Comparison of ENCODE assay signal across 8 mouse cellular contexts in the genomic region with DNA sequence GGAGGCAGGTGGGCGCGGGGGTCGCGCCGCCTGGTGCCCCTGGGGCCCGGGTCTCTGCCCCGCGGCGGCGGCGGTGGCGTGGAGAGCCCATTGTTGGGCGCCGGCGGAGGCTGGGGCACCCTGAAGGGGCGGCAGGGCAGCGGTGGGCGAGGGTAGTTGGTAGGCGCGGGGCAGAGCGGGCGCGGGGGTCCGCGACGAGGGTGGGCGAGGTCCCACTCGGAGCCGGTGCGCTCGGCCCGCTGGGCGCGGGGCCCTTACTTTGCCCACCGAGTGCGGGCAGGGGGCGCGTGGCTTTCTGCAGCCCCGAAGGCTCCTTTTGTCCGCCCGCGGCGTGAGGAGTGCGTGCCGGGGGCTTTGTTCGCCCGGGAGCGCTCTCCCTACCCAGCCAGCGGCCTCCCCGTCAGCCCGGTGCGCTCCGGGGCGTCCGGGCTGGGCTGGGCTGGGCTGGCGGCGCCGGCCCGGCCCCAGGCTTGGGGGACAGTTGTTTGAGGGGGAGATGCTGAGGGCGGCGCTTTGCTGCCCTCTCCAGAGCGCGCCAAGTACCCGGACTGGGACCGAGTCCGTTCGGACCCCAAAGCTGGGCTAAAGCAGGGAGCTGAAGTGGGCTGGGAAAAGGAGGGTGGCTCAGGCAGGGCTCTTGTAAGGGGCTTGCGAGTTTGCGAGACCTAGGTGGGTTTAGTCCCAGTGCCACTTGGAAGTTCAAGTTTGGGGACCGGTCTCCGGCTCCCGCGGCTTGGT. TPM values are rescaled to one million over a fixed set of nuclear protein-coding genes. Genes with fewer than 3 reads are reported as not detected.
DNase-seq lines count a peak whose midpoint lies in the region; ATAC-seq and TF ChIP-seq lines count a peak whose summit lies in the region.

No protein-coding gene starts in this region.

- DNase-seq in cerebellum, adult 2 months, result peak; percentile 44 to 59
- no peak for DNase-seq in CH12.LX (ENCODE audit: extremely low read depth)
- DNase-seq in embryonic facial prominence, embryonic 14.5 days (ENCODE audit: low spot score), result peak; percentile 45
- no peak for DNase-seq in liver, embryonic 14.5 days (ENCODE audit: low read depth in 3 of 3, low spot score in 3 of 3)
- peak; percentile 51 for DNase-seq in retina, postnatal 1 day
- no peak for DNase-seq in layer of hippocampus, adult 9-11 months

- TF ChIP-seq EP300 in CH12.LX (IDR thresholded peaks at IDR 0.05; ENCODE audit: low read length), result no peak
- no peak for TF ChIP-seq EP300 in liver, embryonic 14.5 days (IDR thresholded peaks at IDR 0.05; ENCODE audit: low read depth)

- peak overlapping the region; percentile 98 for H3K27ac ChIP-seq in cerebellum, adult 2 months (ENCODE audit: insufficient read depth, low read length)
- no peak overlapping the region for H3K27ac ChIP-seq in CH12.LX (ENCODE audit: insufficient read depth, low read depth)
- H3K27ac ChIP-seq in embryonic facial prominence, embryonic 14.5 days (replicated peaks; ENCODE audit: low read depth, low read length), result peak overlapping the region; percentile 99
- H3K27ac ChIP-seq in hindbrain, embryonic 15.5 days (replicated peaks), result peak overlapping the region; percentile 99
- H3K27ac ChIP-seq in liver, embryonic 14.5 days, result peak overlapping the region; percentile 83

- ATAC-seq in cerebellum, adult (ENCODE audit: insufficient number of reproducible peaks, low FRiP score, low TSS enrichment), result no peak
- ATAC-seq in embryonic facial prominence, embryonic 14.5 days (ENCODE audit: low read depth), result no peak
- peak; percentile 12; the same call in 1 of the 2 replicates for ATAC-seq in hindbrain, embryonic 15.5 days (ENCODE audit: low FRiP score, low read depth)
- 0 out of 2 replicates have a peak, but pooled peaks have one; percentile 3 for ATAC-seq in liver, embryonic 14.5 days (ENCODE audit: insufficient read depth)

- peaks cover 29% of the 10 kb centered on the region for H3K4me1 ChIP-seq in cerebellum, adult 2 months (ENCODE audit: control insufficient read depth, insufficient read depth, low read length)
- H3K4me1 ChIP-seq in CH12.LX (ENCODE audit: control insufficient read depth in 1 of 2, insufficient read depth in 2 of 2), result peaks cover 26 to 73% of the 10 kb centered on the region in 2 experiments
- peaks cover 52% of the 10 kb centered on the region for H3K4me1 ChIP-seq in embryonic facial prominence, embryonic 14.5 days (ENCODE audit: control insufficient read depth, insufficient read depth, low read length)
- peaks cover 65% of the 10 kb centered on the region for H3K4me1 ChIP-seq in hindbrain, embryonic 15.5 days (replicated peaks)
- H3K4me1 ChIP-seq in liver, embryonic 14.5 days (replicated peaks; ENCODE audit: control insufficient read depth in 2 of 2, insufficient read depth in 2 of 2, low read length in 1 of 2), result peaks cover 39 to 44% of the 10 kb centered on the region in 2 experiments

- H3K36me3 ChIP-seq in CH12.LX (replicated peaks in 1 of 2; ENCODE audit: control insufficient read depth in 1 of 2, insufficient read depth in 1 of 2, low read length in 1 of 2), result peaks cover 28 to 43% of the 10 kb centered on the region in 2 experiments
- H3K36me3 ChIP-seq in embryonic facial prominence, embryonic 14.5 days (ENCODE audit: control insufficient read depth, insufficient read depth, low read length), result peaks cover 39% of the 10 kb centered on the region
- H3K36me3 ChIP-seq in hindbrain, embryonic 15.5 days, result peaks cover 20% of the 10 kb centered on the region
- peaks cover 38% of the 10 kb centered on the region for H3K36me3 ChIP-seq in liver, embryonic 14.5 days (replicated peaks; ENCODE audit: control insufficient read depth, insufficient read depth, low read depth)

- TF ChIP-seq POLR2A in cerebellum, adult 2 months (IDR thresholded peaks at IDR 0.05; ENCODE audit: borderline replicate concordance, insufficient read depth, low read length), result no peak
- TF ChIP-seq POLR2A in CH12.LX (IDR thresholded peaks at IDR 0.05; ENCODE audit: low read depth, low read length), result no peak

- peaks cover 22% of the 10 kb centered on the region for H3K79me2 ChIP-seq in CH12.LX (replicated peaks; ENCODE audit: control insufficient read depth, extremely low read depth, insufficient read depth, poor library complexity, severe bottlenecking)

- TF ChIP-seq CTCF in cerebellum, adult 2 months (IDR thresholded peaks at IDR 0.05; ENCODE audit: borderline replicate concordance, insufficient read depth, low read depth, low read length), result no peak
- TF ChIP-seq CTCF in CH12.LX (conservative IDR thresholded peaks at IDR 0.05 in 1 of 2, IDR thresholded peaks at IDR 0.05 in 1 of 2; ENCODE audit: low read depth in 2 of 2, low read length in 2 of 2), result no peak
- TF ChIP-seq CTCF in liver, embryonic 14.5 days (IDR thresholded peaks at IDR 0.05; ENCODE audit: low read depth), result 0 out of 2 replicates have a peak, but pooled peaks have one; percentile 14

- H3K9me3 ChIP-seq in CH12.LX (replicated peaks; ENCODE audit: low read length), result no peaks in the 10 kb centered on the region
- H3K9me3 ChIP-seq in embryonic facial prominence, embryonic 14.5 days (ENCODE audit: control insufficient read depth, low read length), result no peaks in the 10 kb centered on the region
- H3K9me3 ChIP-seq in hindbrain, embryonic 15.5 days, result no peaks in the 10 kb centered on the region
- H3K9me3 ChIP-seq in liver, embryonic 14.5 days (ENCODE audit: control insufficient read depth, low read length), result no peaks in the 10 kb centered on the region

- peak overlapping the region; percentile 82 for H3K4me3 ChIP-seq in cerebellum, adult 2 months (replicated peaks; ENCODE audit: insufficient read depth, low read depth, low read length)
- H3K4me3 ChIP-seq in CH12.LX (replicated peaks in 1 of 3; ENCODE audit: low read depth in 2 of 3, low read length in 2 of 3, poor library complexity in 1 of 3), result peak overlapping the region; percentile 81 to 97 (median 93)
- peak overlapping the region; percentile 98 for H3K4me3 ChIP-seq in embryonic facial prominence, embryonic 14.5 days (ENCODE audit: low read depth, low read length)
- H3K4me3 ChIP-seq in hindbrain, embryonic 15.5 days, result peak overlapping the region; percentile 96
- H3K4me3 ChIP-seq in liver, embryonic 14.5 days (ENCODE audit: insufficient read depth in 1 of 2, low read depth in 2 of 2, low read length in 2 of 2), result peak overlapping the region; percentile 86 to 100

- TF ChIP-seq RAD21 in CH12.LX (IDR thresholded peaks at IDR 0.05; ENCODE audit: low read depth, low read length), result no peak; the same call in 1 of the 2 replicates

- in situ Hi-C loops in CH12.LX (cut with MboI; ENCODE audit: low pct_ligation_motif_present, low pct_unique_long_range_greater_than_20kb, low sequenced_read_pairs), result no loop called here

- under 1% methylated on average over 62 of the region's 73 CpGs for WGBS in cerebellum, adult 2 months
- 0% methylated on average over 26 of the region's 73 CpGs for WGBS in embryonic facial prominence, embryonic 14.5 days
- under 1% methylated on average over 60 of the region's 73 CpGs for WGBS in hindbrain, embryonic 15.5 days
- under 1% methylated on average over 54 of the region's 73 CpGs for WGBS in liver, embryonic 14.5 days (ENCODE audit: insufficient replicate concordance)

- dilution Hi-C loops in CH12.LX (cut with MboI; ENCODE audit: extremely low pct_ligation_motif_present, extremely low pct_unique_long_range_greater_than_20kb, low sequenced_read_pairs), result no loop called here

- H3K9ac ChIP-seq in CH12.LX (ENCODE audit: insufficient read depth, low read depth), result peak overlapping the region; percentile 91
- H3K9ac ChIP-seq in embryonic facial prominence, embryonic 14.5 days (ENCODE audit: low read depth, low read length), result peak overlapping the region; percentile 98
- peak overlapping the region; percentile 98 for H3K9ac ChIP-seq in hindbrain, embryonic 15.5 days
- peak overlapping the region; percentile 99 for H3K9ac ChIP-seq in liver, embryonic 14.5 days (replicated peaks)

- H3K27me3 ChIP-seq in cerebellum, adult 2 months (ENCODE audit: control insufficient read depth, insufficient read depth, low read length), result no peaks in the 10 kb centered on the region
- no peaks in the 10 kb centered on the region for H3K27me3 ChIP-seq in CH12.LX (replicated peaks)
- H3K27me3 ChIP-seq in embryonic facial prominence, embryonic 14.5 days (replicated peaks; ENCODE audit: control insufficient read depth, insufficient read depth, low read length), result no peaks in the 10 kb centered on the region
- H3K27me3 ChIP-seq in hindbrain, embryonic 15.5 days, result no peaks in the 10 kb centered on the region
- H3K27me3 ChIP-seq in liver, embryonic 14.5 days (ENCODE audit: control insufficient read depth, insufficient read depth, low read length), result no peaks in the 10 kb centered on the region

- peak overlapping the region; percentile 40 for H3K4me2 ChIP-seq in CH12.LX (ENCODE audit: insufficient read depth, low read depth, poor library complexity, severe bottlenecking)
- peak overlapping the region; percentile 85 for H3K4me2 ChIP-seq in embryonic facial prominence, embryonic 14.5 days (ENCODE audit: low read depth, low read length)
- H3K4me2 ChIP-seq in hindbrain, embryonic 15.5 days, result peak overlapping the region; percentile 85
- peak overlapping the region; percentile 76 for H3K4me2 ChIP-seq in liver, embryonic 14.5 days (ENCODE audit: low read depth)

TF ChIP-seq in CH12.LX, 34 proteins besides CTCF, POLR2A, EP300 and RAD21:
- TF ChIP-seq TBP (conservative IDR thresholded peaks at IDR 0.05; ENCODE audit: low read depth, low read length) (no peak), RCOR1 (conservative IDR thresholded peaks at IDR 0.05; ENCODE audit: low read depth, low read length) (no peak), SMC3 (IDR thresholded peaks at IDR 0.05; ENCODE audit: low read depth, low read length) (0 out of 2 replicates have a peak, but pooled peaks have one; percentile 4)

RNA-seq across cellular contexts. Expression of a gene that starts 1.6 kb away (rescaled TPM):
- polyA plus RNA-seq in cerebellum, adult 2 months (2012; rRNA removed), result 126 and 134 TPM in 2 replicates
- 32.4 and 34.2 TPM in 2 replicates for total RNA-seq in CH12.LX (2012; rRNA removed)
- 76.2 and 76.5 TPM in 2 replicates for total RNA-seq in CH12.LX (2014; rRNA removed)
- 125 and 129 TPM in 2 replicates for polyA plus RNA-seq in CH12.LX (2012; ENCODE audit: insufficient read length, low read depth)
- 72.9 and 88.2 TPM in 2 replicates for polyA plus RNA-seq in embryonic facial prominence, embryonic 14.5 days (2014; fragmentation: Nextera tagmentation; extraction: Ambion mirVana)
- 143 and 151 TPM in 2 replicates for polyA plus RNA-seq in hindbrain, embryonic 15.5 days (2015; fragmentation: Nextera tagmentation; extraction: Ambion mirVana)
- polyA plus RNA-seq in liver, embryonic 14.5 days (2012; rRNA removed), result 48.4 and 52.1 TPM in 2 replicates
- polyA plus RNA-seq in liver, embryonic 14.5 days (2014; fragmentation: Nextera tagmentation; extraction: Ambion mirVana), result 33.0 and 37.9 TPM in 2 replicates

Comparison
In these comparisons a context has a peak if more than half of its experiments do, and no peak if none do; other contexts are left out.
1. DNase-seq: peak in cerebellum, adult 2 months (2 of 2), embryonic facial prominence, embryonic 14.5 days (single experiment) and retina, postnatal 1 day (single experiment); none in CH12.LX (single experiment), liver, embryonic 14.5 days (0 of 3) and layer of hippocampus, adult 9-11 months (single experiment).
2. ATAC-seq: peak in hindbrain, embryonic 15.5 days (single experiment) and liver, embryonic 14.5 days (single experiment); none in cerebellum, adult (single experiment) and embryonic facial prominence, embryonic 14.5 days (single experiment).
3. Peak in every context shown above with its lines, with median percentiles within 50 percentile points of each other: H3K4me3 ChIP-seq, H3K4me2 ChIP-seq and H3K9ac ChIP-seq.